Mouse (Mus musculus) limb, embryonic 15.5 days (tissue): ENCODE results near the gene Tap1. TPM values are rescaled to one million over a fixed set of nuclear protein-coding genes. Genes with fewer than 3 reads are reported as not detected.

Experiments used
- ATAC-seq: fragments of 200-750 bp; cut with Nextera tagmentation; 2 replicates; pipeline ENCODE4 v1.8.0; 2017; ENCODE audit warnings: low read depth, moderate TSS enrichment; ENCODE audit not compliant: insufficient number of reproducible peaks, low FRiP score, low TSS enrichment
- H3K27ac ChIP-seq: fragments of 300-500 bp; sonication (generic); 2 replicates; pipeline ENCODE4 v1.5.1; 2015; ENCODE audit warnings: moderate library complexity, mild to moderate bottlenecking, inconsistent platforms
- H3K27me3 ChIP-seq: fragments of 300-500 bp; sonication (generic); 2 replicates; pipeline ENCODE4 v1.6.1; 2015; ENCODE audit warnings: inconsistent platforms
- H3K36me3 ChIP-seq: fragments of 300-500 bp; sonication (generic); 2 replicates; pipeline ENCODE4 v1.6.1; 2015; ENCODE audit warnings: inconsistent platforms
- H3K4me1 ChIP-seq: fragments of 300-500 bp; sonication (generic); 2 replicates; pipeline ENCODE4 v1.6.1; 2015; ENCODE audit warnings: inconsistent platforms
- H3K4me2 ChIP-seq: fragments of 300-500 bp; sonication (generic); 2 replicates; pipeline ENCODE4 v1.6.1; 2015; ENCODE audit warnings: mild to moderate bottlenecking, inconsistent platforms
- H3K4me3 ChIP-seq: fragments of 300-500 bp; sonication (generic); 2 replicates; pipeline ENCODE4 v1.5.1; 2015; ENCODE audit warnings: mild to moderate bottlenecking, inconsistent platforms
- H3K9ac ChIP-seq: fragments of 300-500 bp; sonication (generic); 2 replicates; pipeline ENCODE4 v1.6.1; 2015; ENCODE audit warnings: inconsistent platforms
- H3K9me3 ChIP-seq: fragments of 300-500 bp; sonication (generic); 2 replicates; pipeline ENCODE4 v1.6.1; 2016; ENCODE audit warnings: inconsistent platforms
- whole genome bisulfite sequencing: fragments of 180-500 bp; shearing (Covaris S2); methylation state at CpG from one replicate; pipeline ENCODE4 v1.1.7; 2015; 5-methylcytosine and 5-hydroxymethylcytosine counted together
- polyA plus RNA-seq: library from polyadenylated mRNA; unstranded; fragments of >200 nt; fragmentation: Nextera tagmentation; extraction: Ambion mirVana; gene quantifications from 2 replicates; pipeline ENCODE4 v1.2.1, GENCODE M21; 2015

Gene Tap1
- polyA plus RNA-seq, 1 experiment from 2014 or later, result 13.2 TPM

DNA sequence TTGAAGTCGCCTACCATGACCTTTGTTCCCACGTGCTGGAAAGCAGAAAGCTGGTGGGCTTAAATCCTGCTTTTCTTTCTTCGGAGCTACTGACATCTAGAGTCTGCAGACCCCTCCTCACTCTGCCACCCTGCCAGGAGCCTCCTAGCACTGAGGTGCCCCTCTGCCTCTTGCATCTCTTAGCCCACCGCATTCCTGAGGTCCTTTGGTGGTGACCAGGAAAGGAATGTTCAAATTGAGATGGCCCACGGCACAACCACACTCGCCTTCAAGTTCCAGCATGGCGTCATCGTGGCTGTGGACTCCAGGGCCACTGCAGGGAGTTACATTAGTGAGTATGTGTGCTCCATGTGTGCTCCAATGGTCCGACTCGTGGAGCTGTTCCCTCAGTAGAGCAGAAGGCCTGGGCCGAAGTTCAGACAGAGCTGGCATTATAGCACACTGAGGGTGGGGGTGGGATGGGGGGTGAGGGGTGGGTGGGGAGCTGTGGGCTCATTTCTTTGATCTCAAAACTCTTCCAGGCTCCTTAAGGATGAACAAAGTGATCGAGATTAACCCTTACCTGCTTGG lies 11.8 kb downstream of the Tap1 start:
- no peak overlapping the region for H3K4me3 ChIP-seq
- ATAC-seq, result no peak
- no peak overlapping the region for H3K9ac ChIP-seq
- no peak overlapping the region for H3K27ac ChIP-seq
- WGBS, result 63% methylated on average over 12 of the region's 12 CpGs
- H3K4me2 ChIP-seq, result no peak overlapping the region
- H3K4me1 ChIP-seq, result peaks cover 14% of the 10 kb centered on the region
- no peaks in the 10 kb centered on the region for H3K36me3 ChIP-seq
- H3K9me3 ChIP-seq, result no peaks in the 10 kb centered on the region
- peaks cover 73% of the 10 kb centered on the region for H3K27me3 ChIP-seq

DNA sequence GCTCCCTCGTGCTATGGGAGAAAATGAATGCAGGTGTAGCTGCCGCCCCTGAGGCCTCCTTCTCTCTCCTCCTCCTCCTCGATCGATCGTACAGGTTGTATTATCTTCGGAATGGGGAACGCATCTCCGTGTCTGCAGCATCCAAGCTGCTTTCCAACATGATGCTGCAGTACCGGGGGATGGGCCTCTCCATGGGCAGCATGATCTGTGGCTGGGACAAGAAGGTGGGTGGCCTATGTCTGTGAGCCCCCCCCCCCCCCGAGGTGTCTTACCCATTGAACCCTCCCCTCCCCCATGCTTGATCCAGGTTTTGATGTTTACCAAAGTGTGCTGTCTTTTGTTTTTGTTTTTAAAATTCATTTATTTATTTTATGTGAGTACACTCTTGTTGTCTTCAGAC lies 12.7 kb downstream of the Tap1 start:
- Histone ChIP-seq H3K4me2 (no peak overlapping the region), H3K4me3 (no peak overlapping the region), H3K4me1 (peaks cover 17% of the 10 kb centered on the region), H3K9ac (no peak overlapping the region), H3K27me3 (peaks cover 65% of the 10 kb centered on the region), H3K27ac (no peak overlapping the region), H3K36me3 (no peaks in the 10 kb centered on the region), H3K9me3 (no peaks in the 10 kb centered on the region)
- no peak for ATAC-seq
- WGBS, result 85% methylated on average over 10 of the region's 10 CpGs

DNA sequence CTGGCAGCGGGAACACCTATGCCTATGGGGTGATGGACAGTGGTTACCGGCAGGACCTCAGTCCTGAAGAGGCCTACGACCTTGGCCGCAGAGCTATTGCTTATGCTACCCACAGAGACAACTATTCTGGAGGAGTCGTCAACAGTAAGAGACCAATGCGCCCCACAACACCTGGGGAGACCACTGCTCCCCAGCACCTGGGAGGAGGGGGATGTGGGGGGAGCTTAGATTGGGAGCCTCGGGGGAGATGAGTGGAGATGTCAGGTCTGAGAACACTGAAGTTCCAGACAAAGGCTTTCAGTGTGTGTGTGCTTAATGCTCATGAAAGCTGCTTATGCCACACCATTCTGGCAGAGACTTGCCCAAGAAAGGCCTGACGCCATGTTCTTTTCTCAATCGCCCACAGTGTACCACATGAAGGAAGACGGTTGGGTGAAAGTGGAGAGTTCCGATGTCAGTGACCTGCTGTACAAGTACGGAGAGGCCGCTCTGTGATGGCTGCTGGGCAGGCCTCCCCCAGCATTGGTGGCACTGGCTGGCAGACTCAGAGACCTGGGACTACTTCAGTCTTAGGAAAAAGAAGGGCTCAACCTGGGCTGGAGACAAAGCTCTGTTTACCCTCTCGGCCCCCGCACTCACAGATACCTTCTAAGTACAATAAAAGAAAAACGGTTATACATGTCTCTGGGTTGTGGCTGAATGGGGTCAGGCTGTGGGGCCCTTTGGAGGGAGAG lies 13.6 kb downstream of the Tap1 start:
- no peak overlapping the region for H3K4me3 ChIP-seq
- H3K9ac ChIP-seq, result no peak overlapping the region
- no peak for ATAC-seq
- WGBS, result 85% methylated on average over 16 of the region's 16 CpGs
- H3K36me3 ChIP-seq, result no peaks in the 10 kb centered on the region
- no peak overlapping the region for H3K4me2 ChIP-seq
- no peak overlapping the region for H3K27ac ChIP-seq
- peaks cover 22% of the 10 kb centered on the region for H3K4me1 ChIP-seq
- no peaks in the 10 kb centered on the region for H3K9me3 ChIP-seq
- H3K27me3 ChIP-seq, result peaks cover 67% of the 10 kb centered on the region

DNA sequence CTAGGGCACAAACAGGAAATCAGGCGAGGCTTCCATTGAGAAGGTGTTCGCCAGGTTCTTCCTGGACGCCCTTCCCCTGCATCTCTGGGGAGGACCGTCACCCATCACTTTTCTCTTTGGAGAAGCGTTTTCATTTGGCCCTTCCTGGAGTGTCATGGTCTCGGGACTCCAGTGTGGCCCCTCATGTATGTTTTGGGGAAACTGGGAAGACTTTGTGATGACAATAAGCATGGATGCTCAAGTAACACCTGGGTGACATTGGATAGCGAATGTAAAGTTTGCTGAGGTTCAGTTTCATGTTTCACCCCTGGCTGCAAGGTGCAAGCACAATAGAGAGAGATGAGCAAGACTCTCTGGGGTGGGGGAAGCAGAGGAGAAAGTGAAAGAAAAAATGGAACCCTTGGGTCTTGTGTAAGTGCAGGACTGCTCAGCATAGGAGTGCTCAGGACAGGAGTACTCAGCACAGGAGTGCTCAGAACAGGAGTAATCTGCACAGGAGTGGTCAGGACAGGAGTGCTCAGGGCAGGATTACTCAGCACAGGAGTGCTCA lies 14.2 kb downstream of the Tap1 start:
- ATAC-seq, result no peak
- H3K36me3 ChIP-seq, result no peaks in the 10 kb centered on the region
- H3K27ac ChIP-seq, result no peak overlapping the region
- WGBS, result 74% methylated on average over 7 of the region's 7 CpGs
- H3K27me3 ChIP-seq, result peaks cover 66% of the 10 kb centered on the region
- H3K9me3 ChIP-seq, result no peaks in the 10 kb centered on the region
- no peak overlapping the region for H3K4me2 ChIP-seq
- no peak overlapping the region for H3K9ac ChIP-seq
- peaks cover 22% of the 10 kb centered on the region for H3K4me1 ChIP-seq
- no peak overlapping the region for H3K4me3 ChIP-seq

DNA sequence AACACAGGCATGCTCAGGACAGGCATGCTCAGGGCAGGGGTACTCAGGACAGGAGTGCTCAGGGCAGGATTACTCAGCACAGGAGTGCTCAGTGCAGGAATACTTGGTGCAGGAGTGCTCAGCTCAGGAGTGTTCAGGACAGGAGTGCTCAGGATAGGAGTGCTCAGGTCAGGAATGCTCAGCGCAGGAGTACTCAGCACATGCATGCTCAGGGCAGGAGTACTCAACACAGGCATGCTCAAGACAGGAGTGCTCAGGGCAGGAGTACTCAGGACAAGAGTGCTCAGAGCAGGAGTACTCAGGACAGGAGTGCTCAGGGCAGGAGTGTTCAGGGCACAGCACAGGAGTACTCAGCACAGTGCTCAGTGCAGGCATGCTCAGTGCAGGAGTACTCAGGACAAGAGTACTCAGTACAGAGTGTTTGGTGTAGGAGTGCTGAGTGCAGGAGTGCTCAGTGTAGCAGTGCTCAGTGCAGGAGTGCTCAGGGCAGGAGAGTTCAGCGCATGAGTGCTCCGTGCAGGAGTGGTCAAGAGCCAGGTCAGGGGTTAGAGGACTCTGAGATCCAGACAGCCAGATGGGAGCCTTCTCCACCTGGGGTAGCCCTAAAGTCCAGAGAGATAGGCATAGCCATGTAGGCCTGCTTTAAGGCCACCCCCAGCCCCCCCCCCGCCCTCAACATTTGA lies 15.5 kb downstream of the Tap1 start:
- Histone ChIP-seq H3K9me3 (no peaks in the 10 kb centered on the region), H3K4me3 (no peak overlapping the region), H3K27ac (no peak overlapping the region), H3K9ac (no peak overlapping the region), H3K36me3 (no peaks in the 10 kb centered on the region), H3K4me1 (peaks cover 14% of the 10 kb centered on the region), H3K27me3 (peaks cover 56% of the 10 kb centered on the region), H3K4me2 (no peak overlapping the region)
- peak; percentile 46; the same call in 1 of the 2 replicates for ATAC-seq
- 81% methylated on average over 4 of the region's 4 CpGs for WGBS

DNA sequence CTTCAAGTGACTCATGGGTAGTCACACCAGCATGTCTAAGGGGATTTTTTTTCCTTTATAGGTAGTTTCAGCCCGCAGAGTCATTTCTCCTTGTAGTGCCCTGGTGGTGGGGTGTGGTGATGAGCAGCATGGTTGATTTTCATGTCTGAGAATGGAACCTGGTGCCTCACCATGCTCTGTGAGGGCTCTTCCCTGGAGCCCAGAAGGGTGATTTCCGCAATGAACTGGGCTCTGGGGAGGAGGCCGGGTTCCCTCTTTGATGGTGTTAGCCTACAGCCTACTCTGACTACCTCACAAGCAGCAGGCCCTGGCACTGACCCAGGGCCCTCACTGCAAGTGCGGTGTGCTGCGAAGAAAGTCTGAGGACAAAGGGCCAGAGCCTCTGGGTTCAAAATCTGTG lies 16.1 kb downstream of the Tap1 start, which contains the start of gene Tap2:
Gene Tap2 (plus strand): TSS at position 84 of the 400 bp plus-strand sequence.
- peak within 1 kb of the TSS; percentile 87 for H3K4me2 ChIP-seq
- peak within 1 kb of the TSS; percentile 72 for H3K4me3 ChIP-seq
- WGBS, result 76% methylated on average over 5 of the region's 5 CpGs
- H3K27me3 ChIP-seq, result peaks cover 54% of the 10 kb centered on the region
- no peak within 1 kb of the TSS for H3K27ac ChIP-seq
- no peak for ATAC-seq
- no peaks in the 10 kb centered on the region for H3K9me3 ChIP-seq
- H3K9ac ChIP-seq, result peak within 1 kb of the TSS; percentile 59
- H3K4me1 ChIP-seq, result peaks cover 9% of the 10 kb centered on the region
- H3K36me3 ChIP-seq, result no peaks in the 10 kb centered on the region

DNA sequence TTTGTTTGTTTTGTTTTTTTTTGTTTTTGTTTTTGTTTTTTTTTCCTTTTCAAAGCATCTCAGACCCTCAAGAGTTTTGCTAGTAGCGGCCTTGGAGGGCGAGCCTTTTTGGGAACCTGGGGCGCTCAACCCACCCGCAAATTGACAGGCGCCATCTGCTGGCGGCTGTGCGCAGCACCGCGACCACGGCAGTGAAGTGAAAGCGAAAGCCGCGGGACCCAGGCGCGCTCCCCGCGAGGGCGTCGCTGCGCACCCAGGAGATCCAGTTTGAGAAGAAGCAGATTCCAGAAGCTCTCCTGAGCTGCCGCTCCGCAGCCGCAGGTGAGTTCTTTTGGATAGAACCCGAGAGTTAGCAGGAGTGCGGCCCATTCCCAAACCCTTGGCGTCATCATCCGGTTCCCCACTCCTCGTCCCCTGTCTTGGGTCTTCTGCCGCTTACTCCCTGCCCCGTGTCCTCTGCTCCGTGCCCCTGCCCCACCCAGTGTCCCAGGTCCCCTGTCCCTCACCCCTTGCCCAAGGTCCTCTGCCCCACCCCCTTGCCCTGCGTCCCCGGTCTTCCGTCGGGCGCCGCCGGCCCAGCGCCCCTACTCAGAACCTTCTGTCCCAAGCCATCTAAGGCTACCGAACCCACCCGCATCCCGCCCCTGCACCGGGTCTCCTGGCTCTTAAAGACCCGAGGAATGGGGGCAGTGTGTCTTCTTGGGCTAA lies 17.1 kb downstream of the Tap1 start:
- H3K27ac ChIP-seq, result no peak overlapping the region
- no peaks in the 10 kb centered on the region for H3K9me3 ChIP-seq
- no peak for ATAC-seq
- H3K4me3 ChIP-seq, result peak overlapping the region; percentile 72
- WGBS, result under 1% methylated on average over 44 of the region's 44 CpGs
- peaks cover 54% of the 10 kb centered on the region for H3K27me3 ChIP-seq
- no peaks in the 10 kb centered on the region for H3K36me3 ChIP-seq
- peak overlapping the region; percentile 87 for H3K4me2 ChIP-seq
- peak overlapping the region; percentile 59 for H3K9ac ChIP-seq
- peaks cover 8% of the 10 kb centered on the region for H3K4me1 ChIP-seq

DNA sequence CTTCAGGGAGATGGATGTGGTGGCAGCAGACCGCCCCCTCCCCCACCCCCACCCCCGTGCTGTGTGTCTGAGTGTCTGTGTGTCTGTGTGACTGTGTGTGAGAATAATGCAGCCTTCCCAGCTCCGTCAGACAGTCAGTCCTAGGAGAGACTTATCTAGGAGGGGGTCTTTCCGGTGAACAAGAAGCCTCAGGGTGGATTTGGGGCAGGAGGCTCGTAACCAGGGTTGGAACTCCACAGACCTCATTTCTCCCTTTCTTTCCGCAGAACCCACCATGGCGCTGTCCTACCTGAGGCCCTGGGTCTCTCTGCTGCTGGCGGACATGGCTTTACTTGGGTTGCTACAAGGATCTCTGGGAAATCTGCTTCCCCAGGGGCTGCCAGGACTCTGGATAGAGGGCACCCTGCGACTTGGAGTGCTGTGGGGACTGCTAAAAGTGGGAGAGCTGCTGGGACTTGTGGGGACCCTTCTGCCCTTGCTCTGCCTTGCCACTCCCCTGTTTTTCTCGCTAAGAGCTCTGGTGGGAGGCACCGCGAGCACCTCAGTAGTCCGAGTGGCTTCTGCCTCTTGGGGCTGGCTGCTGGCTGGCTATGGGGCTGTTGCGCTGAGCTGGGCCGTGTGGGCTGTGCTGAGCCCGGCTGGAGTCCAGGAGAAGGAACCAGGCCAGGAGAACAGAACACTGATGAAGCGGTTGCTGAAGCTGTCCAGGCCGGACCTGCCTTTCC lies 17.8 kb downstream of the Tap1 start:
- Histone ChIP-seq H3K27me3 (peaks cover 54% of the 10 kb centered on the region), H3K9me3 (no peaks in the 10 kb centered on the region), H3K4me3 (peak overlapping the region; percentile 72), H3K9ac (peak overlapping the region; percentile 59), H3K4me1 (peaks cover 8% of the 10 kb centered on the region), H3K4me2 (peak overlapping the region; percentile 87), H3K36me3 (no peaks in the 10 kb centered on the region), H3K27ac (no peak overlapping the region)
- no peak for ATAC-seq
- 14% methylated on average over 18 of the region's 18 CpGs for WGBS

DNA sequence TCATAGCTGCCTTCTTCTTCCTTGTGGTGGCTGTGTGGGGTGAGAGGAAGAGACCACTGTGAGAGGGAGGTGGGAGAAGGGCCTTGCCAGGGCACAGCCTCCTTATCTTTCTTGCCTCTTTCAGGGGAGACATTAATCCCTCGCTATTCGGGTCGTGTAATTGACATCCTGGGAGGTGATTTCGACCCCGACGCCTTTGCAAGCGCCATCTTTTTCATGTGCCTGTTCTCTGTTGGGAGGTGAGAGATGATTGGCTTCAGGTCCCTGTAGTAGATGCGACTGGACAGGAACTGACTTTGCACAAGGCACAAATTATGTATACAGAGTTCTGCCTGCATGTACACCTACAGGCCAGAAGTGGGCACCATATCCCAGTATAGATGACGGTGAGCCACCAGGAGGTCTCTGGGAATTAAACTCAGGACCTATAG lies 18.4 kb downstream of the Tap1 start:
- Histone ChIP-seq H3K9me3 (no peaks in the 10 kb centered on the region), H3K4me3 (no peak overlapping the region), H3K27ac (no peak overlapping the region), H3K36me3 (no peaks in the 10 kb centered on the region), H3K9ac (no peak overlapping the region), H3K4me2 (no peak overlapping the region), H3K27me3 (peaks cover 54% of the 10 kb centered on the region), H3K4me1 (peaks cover 8% of the 10 kb centered on the region)
- ATAC-seq, result no peak
- 28% methylated on average over 9 of the region's 9 CpGs for WGBS

DNA sequence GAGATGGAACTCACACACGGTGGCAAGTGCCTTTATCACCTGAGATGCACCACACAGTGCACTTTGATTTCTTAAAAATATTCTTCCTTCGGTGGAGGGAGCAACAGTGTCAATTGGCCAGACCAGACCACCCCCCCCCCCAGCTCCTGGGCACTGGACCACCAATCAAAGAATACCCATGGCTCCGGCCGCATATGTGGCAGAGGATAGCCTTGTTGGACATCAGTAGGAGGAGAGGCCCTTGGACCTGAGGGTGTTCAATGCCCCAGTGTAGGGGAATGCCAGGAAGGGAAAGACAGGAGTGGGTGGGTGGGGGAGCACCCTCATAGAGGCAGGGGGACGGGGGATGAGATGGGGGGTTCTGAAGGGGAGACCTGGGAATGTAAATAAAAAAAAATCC lies 19.4 kb downstream of the Tap1 start:
- H3K4me3 ChIP-seq, result no peak overlapping the region
- no peaks in the 10 kb centered on the region for H3K9me3 ChIP-seq
- H3K4me1 ChIP-seq, result peaks cover 8% of the 10 kb centered on the region
- no peak for ATAC-seq
- H3K27me3 ChIP-seq, result peaks cover 60% of the 10 kb centered on the region
- H3K9ac ChIP-seq, result no peak overlapping the region
- H3K4me2 ChIP-seq, result no peak overlapping the region
- H3K27ac ChIP-seq, result no peak overlapping the region
- H3K36me3 ChIP-seq, result no peaks in the 10 kb centered on the region
- 85% methylated on average over 5 of the region's 5 CpGs for WGBS

DNA sequence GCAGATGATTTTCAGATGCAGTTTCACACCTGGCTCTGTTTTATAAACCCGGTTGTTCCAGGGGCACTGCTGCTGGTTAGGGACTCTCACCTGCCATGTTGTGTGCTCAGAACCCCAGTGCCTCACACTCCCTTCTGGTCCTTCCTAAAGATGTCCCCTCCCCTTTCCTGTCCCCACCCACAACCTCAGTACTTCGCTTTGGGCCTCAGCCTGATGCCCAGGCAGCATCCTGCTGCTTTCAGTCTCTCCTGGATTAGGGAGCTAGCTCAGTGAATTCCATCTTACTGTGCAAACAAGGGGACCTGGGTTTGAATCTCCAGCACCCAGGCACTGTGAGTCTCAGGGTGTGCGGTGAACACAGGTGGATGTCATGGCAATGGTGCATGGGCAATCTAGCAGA lies 20.1 kb downstream of the Tap1 start:
- WGBS, result 56% methylated on average over 3 of the region's 3 CpGs

More for the DNA sequence above, 20.1 kb downstream of the Tap1 start:
- ATAC-seq, result no peak
- Histone ChIP-seq H3K27me3 (peaks cover 67% of the 10 kb centered on the region), H3K4me3 (no peak overlapping the region), H3K36me3 (no peaks in the 10 kb centered on the region), H3K4me1 (peaks cover 8% of the 10 kb centered on the region), H3K9ac (no peak overlapping the region), H3K27ac (no peak overlapping the region), H3K4me2 (no peak overlapping the region), H3K9me3 (no peaks in the 10 kb centered on the region)
